Mouse (Mus musculus) retina, adult 2 months (tissue): ENCODE data around the gene Madcam1.
"Not testable (repeated sequence)": the region's sequence is repeated elsewhere in the genome, so short reads cannot be mapped to it uniquely, and the experiment has no call there.

Experiments used
- DNase-seq: peaks from one replicate; pipeline ENCODE4 v3.0.0-alpha.2; 2012; ENCODE audit warnings: low read depth, low spot score

The Madcam1 gene

DNA sequence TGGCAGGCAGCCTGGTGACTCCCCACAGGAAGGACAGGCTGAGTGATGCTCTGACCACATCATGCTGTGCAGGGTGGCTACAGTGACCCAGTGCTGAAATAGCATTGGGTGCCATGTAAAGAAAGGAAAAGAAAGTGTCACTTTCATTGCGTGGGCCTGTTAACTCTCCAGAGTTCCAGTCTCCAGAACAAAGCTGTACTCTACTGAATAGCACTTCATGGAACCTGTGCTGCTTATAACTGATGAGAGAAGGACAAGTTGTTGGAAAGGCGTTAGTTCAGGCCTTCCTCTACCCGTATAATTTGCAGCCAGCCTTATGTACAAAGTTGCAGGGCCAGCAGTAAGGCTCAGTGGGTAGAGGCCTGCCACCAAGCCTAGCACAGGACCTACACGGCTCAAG lies 24.4 kb downstream of the Madcam1 start, which contains the start of gene Gzmm:
Gzmm (plus strand) TSS at position 301 of the 400 bp plus-strand sequence.
- DNase-seq, result no peak

DNA sequence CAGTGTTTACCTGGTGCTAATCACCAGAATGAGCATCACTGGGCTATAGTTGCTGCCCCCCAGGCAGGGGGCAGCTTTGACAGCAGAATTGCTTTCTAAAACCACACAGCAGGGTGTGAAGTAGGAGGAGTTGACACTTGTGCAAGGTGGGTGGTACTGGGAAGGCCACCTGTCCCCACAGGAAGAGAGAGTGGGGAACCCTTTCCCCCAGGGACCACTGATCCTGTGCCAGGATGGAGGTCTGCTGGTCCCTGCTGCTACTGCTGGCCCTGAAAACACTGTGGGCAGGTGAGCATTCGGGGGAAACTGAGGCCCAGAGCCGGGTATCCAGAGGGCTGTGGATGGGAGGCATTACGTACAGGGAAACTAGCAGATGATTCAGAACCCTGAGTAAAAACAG lies 24.8 kb downstream of the Madcam1 start:
- DNase-seq, result no peak

DNA sequence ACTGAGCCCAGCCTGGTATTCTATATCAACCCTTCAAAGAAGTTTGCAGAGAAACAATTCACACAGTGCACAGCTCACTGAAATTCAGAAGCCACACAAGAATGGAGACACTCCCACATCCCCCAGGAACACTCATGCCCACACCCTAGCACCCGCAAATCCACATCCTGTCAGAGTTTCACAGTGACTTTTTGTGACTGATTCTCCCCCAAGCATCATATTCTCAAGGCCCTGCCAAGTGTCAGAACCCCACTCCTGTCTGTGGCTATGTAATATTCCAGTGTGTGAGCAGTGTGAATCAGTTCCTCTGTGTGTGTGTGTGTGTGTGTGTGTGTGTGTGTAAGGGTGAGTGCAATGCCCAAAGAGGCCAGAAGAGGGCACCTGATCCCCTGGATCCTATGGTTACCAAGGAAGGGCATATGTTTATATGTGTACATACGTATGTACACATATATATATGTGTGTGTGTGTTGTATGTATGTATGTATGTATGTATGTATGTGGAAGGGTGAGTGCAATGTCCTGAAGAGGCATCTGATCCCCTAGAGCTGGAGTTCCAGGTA lies 27.7 kb downstream of the Madcam1 start:
- DNase-seq, result no peak

DNA sequence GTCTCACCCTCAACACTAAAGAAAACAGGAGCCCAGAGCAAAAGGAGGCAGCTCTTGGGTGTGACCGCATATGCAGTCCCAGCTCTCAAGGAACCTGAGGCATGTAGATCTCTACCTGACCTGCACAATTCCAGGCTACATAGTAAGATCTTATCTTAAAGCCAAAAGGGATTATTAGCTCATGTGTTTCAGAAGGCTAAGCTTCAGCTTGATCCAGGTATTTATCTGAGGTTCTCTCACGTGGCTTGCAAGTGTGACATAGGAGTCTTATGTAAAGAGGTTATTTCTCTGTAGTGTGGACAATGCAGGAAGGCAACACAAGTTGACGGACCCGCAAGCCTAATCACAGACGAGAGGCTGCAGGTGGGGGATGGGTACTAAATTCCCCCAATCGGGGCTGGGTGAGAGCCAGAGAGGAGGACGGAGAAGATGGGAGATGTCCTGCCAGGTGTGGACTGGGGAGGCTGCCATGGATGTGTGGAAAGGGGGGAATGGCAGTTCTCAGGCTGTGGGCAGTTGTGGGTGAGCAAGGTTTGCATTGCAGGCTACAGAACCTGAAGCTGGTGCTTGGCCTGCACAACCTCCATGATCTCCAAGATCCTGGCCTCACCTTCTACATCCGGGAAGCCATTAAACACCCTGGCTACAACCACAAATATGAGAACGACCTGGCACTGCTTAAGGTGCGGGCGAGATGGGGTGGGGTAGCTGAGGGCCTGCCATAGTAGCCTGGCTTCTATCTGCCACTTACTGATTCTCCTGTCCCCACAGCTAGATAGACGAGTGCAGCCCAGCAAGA lies 29.4 kb downstream of the Madcam1 start:
- DNase-seq, result peak; percentile 83

DNA sequence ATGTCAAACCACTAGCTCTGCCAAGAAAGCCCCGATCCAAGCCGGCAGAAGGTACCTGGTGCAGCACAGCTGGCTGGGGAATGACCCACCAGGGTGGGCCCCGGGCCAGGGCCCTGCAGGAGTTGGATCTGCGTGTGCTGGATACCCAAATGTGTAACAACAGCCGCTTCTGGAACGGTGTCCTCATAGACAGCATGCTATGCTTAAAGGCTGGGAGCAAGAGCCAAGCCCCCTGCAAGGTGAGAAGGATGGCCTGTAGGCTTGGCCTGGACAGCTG lies 30.0 kb downstream of the Madcam1 start:
- no peak for DNase-seq

DNA sequence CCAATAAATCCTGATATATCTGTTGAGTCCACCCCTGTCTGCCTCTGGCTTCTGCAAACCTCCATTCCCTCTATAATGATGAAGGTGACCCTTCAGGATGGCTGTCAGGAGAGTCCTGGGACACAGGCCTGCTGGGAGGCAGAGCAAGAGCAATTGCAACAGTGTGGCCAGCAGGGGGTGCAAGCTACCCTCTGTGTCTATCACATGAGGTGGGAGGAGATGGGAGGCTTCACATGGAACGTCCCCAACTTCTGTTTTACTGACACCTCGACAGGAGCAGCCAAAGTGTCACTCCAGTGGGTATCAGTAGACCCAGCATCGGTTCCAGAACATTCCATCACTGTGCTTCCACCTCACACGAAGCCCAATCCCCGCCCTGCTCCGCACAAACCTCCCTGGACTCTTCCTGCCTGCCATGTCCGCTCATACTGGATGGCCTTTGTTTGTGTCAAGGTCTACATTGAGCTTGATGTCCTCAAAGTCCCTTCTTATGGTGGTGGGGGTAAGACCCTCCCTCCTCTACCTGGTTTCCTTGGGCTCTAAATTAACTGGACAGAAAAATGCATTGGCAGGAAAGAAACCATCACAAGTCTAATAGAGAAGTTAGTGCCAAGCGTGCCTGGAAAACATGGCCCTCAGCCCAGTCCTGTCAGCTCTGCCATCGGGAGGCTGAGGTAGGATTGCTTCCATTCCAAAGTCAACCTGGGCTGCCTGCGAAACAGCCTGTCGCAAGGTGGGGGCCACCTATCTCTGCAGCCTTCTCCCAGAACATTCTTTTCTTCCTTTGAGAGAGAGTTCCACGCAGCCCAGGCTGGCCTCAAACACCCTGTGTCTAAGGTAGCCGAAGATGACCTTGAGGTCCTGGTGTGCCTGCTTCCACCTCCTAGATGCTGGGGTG lies 31.1 kb downstream of the Madcam1 start:
- no peak for DNase-seq

DNA sequence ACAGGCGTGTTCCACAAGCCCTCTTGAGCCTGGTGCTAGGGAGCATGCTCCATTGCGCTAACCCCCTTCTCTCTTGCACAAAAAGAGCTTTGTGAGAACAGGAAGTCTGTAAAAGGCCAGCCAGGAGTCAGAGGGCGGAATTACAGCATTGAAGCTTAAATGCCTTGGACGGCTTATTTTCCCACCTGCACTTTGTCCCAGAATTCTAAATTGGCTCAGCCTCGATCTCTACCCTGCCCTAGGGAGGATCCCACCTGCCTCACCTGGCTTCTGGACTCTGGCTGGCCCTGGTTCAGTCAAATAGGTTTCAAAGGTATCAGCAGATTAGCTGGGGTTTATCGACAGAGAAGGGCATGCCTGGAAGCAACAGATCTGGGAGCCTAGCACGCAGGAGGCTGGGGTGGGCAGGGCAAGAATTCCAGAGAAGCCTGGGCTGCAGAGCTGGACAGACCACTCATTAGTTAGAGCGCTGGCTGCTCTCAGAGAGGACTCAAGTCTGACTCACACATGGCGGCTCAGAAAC lies 31.8 kb downstream of the Madcam1 start:
- no peak for DNase-seq

DNA sequence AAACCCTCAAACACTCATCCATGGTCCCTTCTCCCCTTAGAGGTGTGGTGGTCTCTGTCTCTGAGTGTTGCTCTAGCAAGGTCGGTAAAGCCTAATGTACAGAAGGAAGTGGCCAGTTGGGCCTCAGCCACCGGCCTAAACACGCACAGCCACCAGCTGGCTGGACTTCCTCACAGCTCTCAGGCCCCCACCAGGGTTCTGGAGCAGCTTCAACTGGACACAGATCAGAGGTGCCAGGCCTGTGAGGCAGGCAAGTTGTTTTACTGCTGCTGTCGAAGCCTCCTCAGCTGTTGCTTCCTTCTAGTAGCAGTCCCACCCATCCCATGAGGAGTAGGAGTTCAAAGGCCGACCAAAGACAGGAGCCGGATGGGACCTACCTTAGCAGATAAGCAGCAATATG lies 33.6 kb downstream of the Madcam1 start:
- no peak for DNase-seq

DNA sequence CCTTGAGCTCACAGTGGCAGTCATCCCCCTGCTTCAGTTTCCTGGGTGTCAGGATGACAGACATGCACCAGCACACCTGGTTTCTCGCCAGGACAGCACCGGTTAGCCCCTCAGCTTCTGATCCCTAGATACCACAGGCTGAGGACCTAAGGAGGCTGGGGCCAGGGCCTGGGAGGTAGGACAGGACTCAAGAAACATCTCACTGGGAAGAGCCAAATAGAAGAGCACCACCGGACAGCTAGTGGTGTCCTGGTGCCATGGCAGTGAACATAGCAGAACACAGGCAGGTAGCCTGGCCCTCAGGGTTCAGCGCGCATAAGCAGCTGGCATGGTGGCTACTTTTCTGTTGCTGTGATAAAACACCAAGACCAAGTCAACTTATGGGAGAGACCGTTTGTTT lies 34.1 kb downstream of the Madcam1 start:
- no peak for DNase-seq

DNA sequence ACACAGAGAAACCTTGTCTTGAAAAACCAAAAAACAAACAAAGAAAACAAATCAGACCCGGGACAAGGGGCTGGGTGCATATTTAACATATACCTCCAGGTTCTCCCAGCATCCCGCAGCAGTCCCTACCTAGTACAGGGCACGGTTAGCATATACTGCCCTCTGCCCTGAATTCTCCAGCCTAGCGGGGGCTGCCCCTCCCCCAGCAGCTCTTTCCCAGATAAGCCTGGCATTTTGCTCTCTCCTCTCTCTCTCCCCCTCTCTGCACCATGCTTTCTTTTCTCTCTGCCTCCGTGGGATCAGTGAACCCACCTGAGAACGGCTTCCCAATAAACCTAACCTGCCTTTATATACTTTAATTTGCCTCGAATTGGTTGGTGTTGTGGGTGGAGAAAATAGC lies 36.3 kb downstream of the Madcam1 start:
- no peak for DNase-seq

DNA sequence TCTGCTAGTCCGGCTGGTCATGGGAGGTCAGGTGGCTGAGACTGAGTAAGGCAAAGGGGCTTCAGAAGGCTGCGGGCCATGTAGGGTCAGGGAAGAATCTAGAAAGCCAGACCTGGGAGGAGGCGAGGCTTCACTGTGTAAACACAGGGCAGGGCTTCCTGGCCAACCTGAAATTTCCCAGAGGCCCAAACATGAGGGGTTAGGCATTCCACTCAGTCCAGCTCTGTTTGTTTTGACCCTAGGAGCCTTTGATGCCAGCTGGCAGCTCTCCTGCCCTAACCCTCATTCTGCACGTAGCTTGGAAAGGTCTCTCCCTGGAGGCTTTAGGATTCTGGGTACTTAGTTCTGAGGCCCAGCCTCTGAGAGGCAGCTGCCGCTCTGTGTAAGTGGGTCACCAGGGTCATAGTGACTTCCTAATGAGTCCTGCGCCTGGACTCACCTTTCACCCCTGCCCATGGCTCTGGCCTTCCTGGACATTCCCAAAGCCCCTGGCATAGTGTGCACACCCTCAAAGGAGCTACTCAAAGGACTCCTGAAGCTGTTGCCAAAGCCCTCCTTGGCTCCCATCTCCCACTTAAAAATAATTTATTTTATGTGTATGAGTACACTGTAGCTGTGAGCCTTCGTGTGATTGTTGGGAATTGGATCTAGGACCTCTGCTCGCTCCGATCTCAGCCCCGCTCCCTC lies 37.2 kb downstream of the Madcam1 start:
- DNase-seq, result no peak

DNA sequence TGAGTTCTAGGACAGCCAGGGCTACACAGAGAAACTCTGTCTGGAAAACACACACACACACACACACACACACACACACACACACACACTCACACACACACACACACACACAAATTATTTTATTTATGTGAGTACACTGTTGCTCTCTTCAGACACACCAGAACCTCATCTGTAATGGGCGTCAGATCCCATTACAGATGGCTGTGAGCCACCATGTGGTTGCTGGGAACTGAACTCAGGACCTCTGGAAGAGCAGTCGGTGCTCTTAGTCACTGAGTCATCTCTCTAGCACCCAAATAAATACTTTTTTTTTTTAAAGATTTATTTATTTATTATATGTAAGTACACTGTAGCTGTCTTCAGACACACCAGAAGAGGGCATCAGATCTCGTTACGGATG lies 38.6 kb downstream of the Madcam1 start:
- not testable (repeated sequence) for DNase-seq

DNA sequence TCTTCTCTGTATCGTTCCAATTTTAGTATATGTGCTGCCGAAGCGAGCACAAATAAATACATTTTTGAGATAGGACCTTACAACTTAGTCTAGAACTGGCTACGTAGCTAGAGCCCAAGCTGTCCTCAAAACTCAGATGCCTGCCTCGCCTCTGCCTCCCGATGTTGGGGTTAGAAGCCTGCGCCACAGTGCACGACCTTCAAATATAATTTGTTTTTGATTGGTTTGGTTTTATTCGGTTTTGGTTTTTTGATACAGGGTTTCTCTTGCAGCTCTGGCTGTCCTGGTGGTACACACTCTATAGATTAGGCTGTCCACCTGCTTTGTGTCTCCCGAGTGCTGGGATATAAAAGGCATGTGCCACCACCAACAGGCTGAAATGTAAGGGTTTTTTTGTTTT lies 39.2 kb downstream of the Madcam1 start:
- no peak for DNase-seq

DNA sequence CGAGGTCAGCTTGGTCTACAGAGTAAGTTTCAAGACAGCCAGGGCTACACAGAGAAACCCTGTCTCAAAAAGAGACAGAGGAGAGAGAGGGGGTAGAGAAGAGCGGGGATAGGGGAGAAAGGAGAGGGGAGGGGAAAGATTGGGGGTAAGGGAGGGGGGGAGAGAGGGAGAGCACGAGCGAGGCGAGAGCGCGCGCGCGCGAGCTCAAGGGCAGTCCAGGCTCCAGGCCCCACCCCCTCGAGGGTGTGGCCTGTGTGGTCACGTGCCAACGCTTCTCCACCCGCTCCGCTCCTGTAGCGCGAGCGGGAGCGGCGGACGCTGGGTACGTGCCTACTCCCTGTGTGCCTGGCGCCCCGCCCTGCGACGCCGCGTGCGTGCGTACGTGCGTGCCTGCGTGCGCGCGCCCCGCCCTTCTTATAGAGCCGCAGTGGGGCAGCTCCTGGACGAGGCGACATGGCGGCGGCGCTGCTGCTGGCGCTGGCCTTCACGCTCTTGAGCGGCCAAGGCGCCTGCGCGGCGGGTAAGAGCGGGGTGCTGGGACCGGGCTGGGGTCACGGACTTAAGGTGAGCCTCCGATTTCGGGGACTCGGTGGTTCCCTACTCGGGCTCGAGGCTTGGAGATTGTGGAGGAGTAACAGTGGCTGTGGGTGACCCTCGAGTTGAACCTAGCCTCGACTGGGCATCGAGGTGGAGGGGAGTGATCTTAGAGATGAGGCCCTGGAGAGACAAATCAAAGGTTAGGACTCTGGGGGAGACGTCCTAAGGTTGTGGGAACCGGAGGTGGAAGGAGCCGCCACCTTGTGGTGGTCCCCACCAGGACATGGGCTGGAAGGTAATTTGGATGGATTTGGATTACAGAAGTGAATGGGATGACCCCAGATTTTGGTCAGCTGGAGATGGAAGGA lies 40.0 kb downstream of the Madcam1 start, which contains the start of gene Bsg:
Bsg (plus strand) TSS at position 427 of the 905 bp plus-strand sequence.
- peak; percentile 96 for DNase-seq

DNA sequence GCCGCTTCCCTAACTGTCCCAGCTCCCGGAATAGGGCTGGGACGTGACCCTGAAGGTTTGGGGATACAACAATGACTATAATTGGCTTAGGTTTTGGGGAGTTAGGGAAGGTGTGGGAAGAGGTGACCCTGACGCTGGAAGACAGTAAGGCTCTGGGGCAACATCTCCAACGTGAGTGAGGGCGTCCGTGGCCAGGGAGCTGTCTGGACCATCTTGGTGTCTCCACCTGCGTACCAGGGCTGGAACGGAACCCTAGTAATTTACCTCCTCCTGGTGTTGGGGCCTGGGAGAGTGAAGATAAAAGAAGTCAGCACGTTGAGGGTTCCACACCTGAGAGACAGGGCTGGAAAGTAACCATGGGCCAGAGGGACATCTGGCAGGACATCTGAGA lies 40.6 kb downstream of the Madcam1 start:
- no peak for DNase-seq

DNA sequence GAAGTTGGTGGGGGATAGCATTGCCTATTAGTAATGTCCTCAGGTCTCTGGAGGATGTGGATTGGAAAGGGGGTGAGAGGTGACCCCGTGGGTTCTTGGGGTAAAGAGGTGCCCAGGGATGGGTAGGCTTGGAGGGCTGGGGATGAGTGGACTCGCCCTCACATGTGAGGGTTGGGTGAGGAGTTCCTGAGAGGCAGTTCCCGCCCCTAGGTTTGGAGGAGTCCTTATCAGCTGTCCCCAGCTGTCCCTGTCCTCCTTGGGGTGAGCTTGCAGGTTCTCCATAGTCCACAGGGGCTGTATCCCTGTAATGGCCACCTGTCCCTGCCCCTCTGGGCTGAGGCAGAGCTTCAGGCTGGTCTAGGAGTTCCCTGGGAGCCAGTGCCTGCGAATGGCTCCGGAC lies 41.6 kb downstream of the Madcam1 start:
- no peak for DNase-seq

DNA sequence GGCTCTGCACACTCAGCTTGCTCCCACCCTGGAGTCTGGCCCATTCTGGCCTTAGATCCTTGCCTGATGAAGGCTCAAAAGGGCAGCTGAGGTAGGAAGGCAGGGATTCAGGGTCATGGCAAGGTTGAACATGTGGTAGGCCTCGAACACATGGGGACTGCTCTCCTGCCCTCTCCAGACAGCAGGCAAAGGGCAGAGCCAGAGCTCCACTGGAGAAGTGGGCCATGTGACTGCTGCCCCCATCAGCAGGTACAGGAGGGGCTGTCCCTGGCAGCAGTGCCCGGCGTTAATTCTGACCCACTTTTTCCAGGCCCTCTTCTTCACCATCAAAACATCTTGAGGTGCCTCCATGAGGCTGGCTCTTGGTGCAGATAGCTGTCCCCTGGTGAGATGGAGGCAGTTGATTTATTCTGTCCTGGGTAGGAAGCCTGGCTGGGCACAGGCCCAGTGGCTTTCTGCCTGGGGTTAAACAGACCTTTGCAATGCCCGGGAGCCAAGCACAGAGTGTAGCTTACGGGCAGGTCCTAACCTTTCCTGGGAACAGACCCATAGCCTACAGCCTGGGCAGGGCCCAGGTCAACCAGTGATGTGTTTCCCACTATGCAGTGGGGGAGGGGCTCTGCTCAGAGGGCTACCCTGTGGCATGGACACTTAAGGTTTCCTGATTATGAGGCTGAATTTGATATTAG lies 42.2 kb downstream of the Madcam1 start:
- DNase-seq, result no peak

DNA sequence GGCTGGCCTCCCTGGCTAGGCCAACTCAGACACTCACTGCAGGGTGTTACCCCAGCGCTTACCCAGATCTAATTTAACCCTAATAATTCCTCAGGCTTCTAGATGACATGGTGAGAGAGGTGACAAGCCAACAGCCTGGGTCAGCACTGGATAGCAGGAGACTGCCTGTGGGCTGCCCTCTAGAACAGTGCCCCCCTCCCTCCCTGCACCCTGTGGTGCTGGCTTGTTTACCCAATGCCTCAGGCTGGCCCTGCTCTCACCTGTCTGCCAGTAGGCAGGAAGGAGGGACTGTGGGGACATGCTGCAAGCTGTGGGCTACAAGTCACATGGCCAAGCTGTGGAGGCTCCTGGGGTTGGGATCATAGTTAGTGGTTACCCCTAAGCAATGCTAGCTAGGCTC lies 42.8 kb downstream of the Madcam1 start:
- no peak for DNase-seq

DNA sequence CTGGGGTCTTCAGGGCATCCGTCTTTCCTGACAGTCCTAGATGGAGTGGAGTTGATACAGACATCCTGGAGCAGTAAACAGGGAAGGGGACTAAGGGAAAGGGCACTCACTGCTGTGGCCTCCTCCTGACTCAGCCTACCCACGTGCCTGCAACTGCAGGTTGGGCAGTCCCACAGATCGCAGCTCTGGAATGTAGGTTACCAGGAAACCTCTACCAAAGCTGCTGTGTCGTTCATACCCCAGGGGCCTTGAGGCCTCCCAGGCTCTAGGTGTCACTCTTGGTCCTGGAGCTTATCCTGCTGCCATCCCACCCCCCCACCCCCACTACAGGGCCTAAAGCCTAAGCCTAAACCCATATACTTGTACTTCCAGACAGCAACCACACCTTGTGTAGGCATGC lies 43.4 kb downstream of the Madcam1 start:
- DNase-seq, result no peak

DNA sequence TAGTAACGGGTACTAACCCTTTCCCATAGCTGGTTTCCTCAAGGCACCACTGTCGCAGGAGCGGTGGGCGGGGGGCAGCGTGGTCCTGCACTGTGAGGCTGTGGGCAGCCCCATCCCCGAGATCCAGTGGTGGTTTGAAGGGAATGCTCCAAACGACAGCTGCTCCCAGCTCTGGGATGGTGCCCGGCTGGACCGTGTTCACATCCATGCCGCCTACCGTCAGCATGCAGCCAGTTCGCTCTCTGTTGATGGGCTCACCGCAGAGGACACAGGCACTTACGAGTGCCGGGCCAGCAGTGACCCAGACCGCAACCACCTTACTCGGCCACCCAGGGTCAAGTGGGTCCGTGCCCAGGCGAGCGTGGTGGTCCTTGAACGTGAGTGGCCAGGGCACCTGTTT lies 44.3 kb downstream of the Madcam1 start:
- DNase-seq, result no peak
